Mouse (Mus musculus) testis, adult 2 months (tissue): ENCODE measurements at regions not wholly inside any gene's neighbourhood (a gene's known extent, or its start where the extent isn't known, plus 50 kb on each side); places are given as distances from the start of the nearest gene placed in this dataset.

ENCODE experiments used
- H3K27ac ChIP-seq: fragments of 200-500 bp; 2 replicates; pipeline ENCODE4 v1.5.1; 2012; ENCODE audit warnings: low read depth, low read length; ENCODE audit not compliant: control insufficient read depth, insufficient read depth
- H3K27me3 ChIP-seq: fragments of 200-500 bp; 2 replicates; pipeline ENCODE4 v1.6.1; 2012; ENCODE audit warnings: mild to moderate bottlenecking, low read length, moderate library complexity; ENCODE audit not compliant: control insufficient read depth, insufficient read depth
- H3K36me3 ChIP-seq: fragments of 200-500 bp; 2 replicates; pipeline ENCODE4 v1.6.1; 2012; ENCODE audit warnings: mild to moderate bottlenecking, low read length; ENCODE audit not compliant: control insufficient read depth, insufficient read depth
- H3K4me1 ChIP-seq: fragments of 200-500 bp; 2 replicates; pipeline ENCODE4 v1.6.1; 2012; ENCODE audit warnings: low read length; ENCODE audit not compliant: control insufficient read depth, insufficient read depth
- H3K4me3 ChIP-seq: fragments of 200-500 bp; 2 replicates; pipeline ENCODE4 v1.5.1; 2012; ENCODE audit warnings: low read depth, mild to moderate bottlenecking, low read length, moderate library complexity, mixed read lengths; ENCODE audit not compliant: control insufficient read depth
- CTCF ChIP-seq: fragments of 200-500 bp; IDR thresholded peaks from 2 replicates; pipeline ENCODE4 v1.5.1; 2012; ENCODE audit warnings: low read depth, mild to moderate bottlenecking, inconsistent platforms, low read length, moderate library complexity; ENCODE audit not compliant: control insufficient read depth, insufficient read depth, insufficient replicate concordance
- POLR2A ChIP-seq: fragments of 200-500 bp; IDR thresholded peaks from 2 replicates; pipeline ENCODE4 v1.6.1; 2012; ENCODE audit warnings: low read depth, mild to moderate bottlenecking, inconsistent platforms, low read length, moderate library complexity; ENCODE audit not compliant: control insufficient read depth

DNA sequence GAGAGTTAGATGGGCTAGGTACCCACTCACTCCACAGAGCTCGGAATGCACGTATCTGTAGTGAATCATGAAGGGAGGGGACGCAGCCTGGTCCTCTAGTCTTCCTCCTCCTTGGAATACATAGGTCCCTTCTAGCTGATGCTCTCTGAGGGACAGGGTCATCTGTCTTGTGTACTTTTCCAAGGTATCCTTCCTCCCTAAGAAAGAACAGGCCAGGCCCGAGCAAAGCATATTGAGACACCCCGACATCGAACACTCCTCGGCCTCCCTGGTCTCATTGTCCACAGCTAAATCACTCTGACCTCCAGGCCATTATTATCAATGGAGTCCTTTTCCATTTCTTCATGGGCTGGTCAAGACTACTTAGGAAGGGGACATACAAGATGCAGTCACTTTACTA, 222.5 kb downstream of the Zfp36l1 start:
- no peak overlapping the region for H3K27ac ChIP-seq
- no peaks in the 10 kb centered on the region for H3K4me1 ChIP-seq

DNA sequence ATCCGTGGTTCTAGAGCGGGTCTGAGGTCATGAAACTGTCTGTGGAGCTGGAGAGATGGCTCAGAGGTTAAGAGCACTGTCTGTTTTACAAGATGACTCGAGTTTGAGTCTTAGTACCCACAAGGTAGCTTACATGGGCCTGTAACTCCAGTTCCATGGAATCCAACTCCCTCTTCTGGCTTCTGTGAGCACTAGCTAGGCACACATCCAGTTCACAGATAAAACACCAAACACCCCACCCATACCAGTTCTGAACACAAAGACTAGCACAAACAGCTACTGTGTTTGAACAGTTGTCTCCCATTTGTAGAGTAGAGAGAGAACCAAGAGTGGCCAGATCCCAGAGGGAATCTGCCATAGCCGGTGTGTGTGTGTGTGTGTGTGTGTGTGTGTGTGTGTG, 224.0 kb downstream of the Zfp36l1 start:
- H3K27me3 ChIP-seq, result no peaks in the 10 kb centered on the region
- TF ChIP-seq POLR2A, result no peak
- TF ChIP-seq CTCF, result no peak
- H3K36me3 ChIP-seq, result no peaks in the 10 kb centered on the region
- H3K27ac ChIP-seq, result no peak overlapping the region
- H3K4me3 ChIP-seq, result no peak overlapping the region
- no peaks in the 10 kb centered on the region for H3K4me1 ChIP-seq

More for the DNA sequence above, 222.5 kb downstream of the Zfp36l1 start:
- H3K4me3 ChIP-seq, result no peak overlapping the region
- no peaks in the 10 kb centered on the region for H3K27me3 ChIP-seq
- TF ChIP-seq POLR2A (no peak), CTCF (no peak)
- H3K36me3 ChIP-seq, result no peaks in the 10 kb centered on the region

DNA sequence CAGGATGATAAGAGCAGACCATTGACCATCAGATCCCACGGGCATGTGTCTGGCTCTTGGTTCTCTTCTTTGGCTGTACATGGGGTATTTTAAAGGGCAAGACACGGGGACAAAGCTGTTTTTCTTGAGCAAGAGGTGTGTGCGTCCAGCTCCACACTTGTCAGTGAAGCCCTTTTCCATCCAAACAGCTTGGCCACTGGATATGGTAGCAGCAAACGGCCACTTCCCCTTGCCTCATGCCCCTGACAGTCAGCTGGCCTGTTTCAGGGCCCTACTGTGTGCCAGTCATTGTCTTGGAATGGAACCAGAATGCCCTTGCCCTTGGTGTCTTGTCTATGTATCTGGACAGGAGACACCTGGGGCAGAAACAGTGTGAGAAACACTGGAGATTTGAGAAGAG, 224.7 kb downstream of the Zfp36l1 start:
- Histone ChIP-seq H3K4me1 (no peaks in the 10 kb centered on the region), H3K4me3 (no peak overlapping the region), H3K36me3 (no peaks in the 10 kb centered on the region), H3K27ac (peak overlapping the region; percentile 54), H3K27me3 (no peaks in the 10 kb centered on the region)
- TF ChIP-seq POLR2A (no peak), CTCF (no peak)

DNA sequence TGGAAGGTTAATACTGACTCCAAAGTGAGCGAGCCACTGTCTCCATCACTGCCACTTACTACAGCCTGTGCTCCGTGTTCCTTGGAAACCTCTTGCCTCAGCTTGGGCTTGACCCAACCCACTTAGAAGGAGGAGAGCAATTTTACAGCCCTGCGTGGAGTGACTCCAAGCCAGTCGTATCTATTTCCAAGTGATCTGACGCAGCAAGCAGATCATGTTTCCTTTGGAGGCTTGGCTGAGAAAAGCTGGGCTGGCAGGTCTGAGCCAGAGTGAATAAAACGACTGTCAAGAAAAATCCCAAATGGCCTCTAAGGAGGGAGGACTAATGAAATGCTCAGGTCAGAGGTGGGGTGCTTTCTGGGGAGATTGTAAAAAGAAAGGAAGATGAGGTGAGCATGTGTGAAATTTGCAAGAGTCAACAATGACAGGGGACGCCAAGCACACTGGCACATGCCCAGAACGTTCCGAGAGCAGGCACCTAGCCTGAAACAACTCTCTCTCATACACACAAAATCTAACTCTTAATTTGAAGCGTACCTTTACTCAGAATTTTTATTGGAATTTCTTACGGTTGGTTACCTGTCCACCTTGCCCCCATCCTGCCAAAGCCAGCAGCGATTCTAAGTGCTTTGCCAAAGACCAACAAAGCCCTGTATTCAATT, 225.5 kb downstream of the Zfp36l1 start:
- TF ChIP-seq POLR2A (no peak), CTCF (no peak)
- H3K4me3 ChIP-seq, result no peak overlapping the region
- H3K36me3 ChIP-seq, result no peaks in the 10 kb centered on the region
- no peaks in the 10 kb centered on the region for H3K27me3 ChIP-seq
- H3K27ac ChIP-seq, result peak overlapping the region; percentile 54
- no peaks in the 10 kb centered on the region for H3K4me1 ChIP-seq

DNA sequence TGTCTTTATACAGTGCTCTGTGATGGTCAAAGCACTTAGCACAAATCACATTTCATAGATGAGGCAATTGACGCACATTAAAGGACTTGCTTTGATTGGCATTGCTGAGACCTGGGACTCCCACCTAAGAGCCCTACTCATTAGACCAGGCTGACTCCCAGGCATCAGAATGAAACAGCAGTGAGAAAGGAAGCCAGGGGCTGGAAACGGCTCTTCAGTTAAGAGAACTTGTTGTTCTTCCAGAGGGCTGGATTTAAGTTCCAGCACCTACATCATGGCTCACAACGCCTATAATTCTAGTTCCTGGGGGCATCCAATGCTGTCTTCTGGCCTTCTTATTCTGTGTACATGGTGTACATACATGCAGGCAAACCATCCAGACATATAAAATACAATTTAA, 226.3 kb downstream of the Zfp36l1 start:
- H3K27me3 ChIP-seq, result no peaks in the 10 kb centered on the region
- no peaks in the 10 kb centered on the region for H3K4me1 ChIP-seq
- H3K27ac ChIP-seq, result no peak overlapping the region
- H3K36me3 ChIP-seq, result no peaks in the 10 kb centered on the region
- TF ChIP-seq POLR2A, result no peak
- no peak for TF ChIP-seq CTCF
- no peak overlapping the region for H3K4me3 ChIP-seq

DNA sequence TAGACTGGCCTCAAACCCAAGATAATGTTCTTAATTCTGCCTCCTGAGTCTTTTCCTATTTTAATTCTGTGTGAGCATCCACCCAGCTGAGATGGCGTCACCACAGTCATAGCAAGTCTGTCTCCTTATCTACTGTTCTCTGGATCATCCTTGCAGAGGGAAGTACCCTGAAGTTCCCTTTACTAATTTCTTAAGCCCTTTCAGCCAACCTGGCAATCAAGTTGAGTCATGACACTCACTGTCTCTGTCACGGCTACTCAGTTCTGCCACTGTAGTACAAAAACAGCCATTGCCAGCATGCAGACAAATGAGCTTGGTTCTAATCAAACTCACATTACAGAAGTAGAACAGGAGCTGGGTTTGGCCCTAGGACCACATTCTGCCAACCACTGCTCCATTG, 227.5 kb downstream of the Zfp36l1 start:
- H3K27ac ChIP-seq, result no peak overlapping the region
- no peaks in the 10 kb centered on the region for H3K36me3 ChIP-seq
- no peaks in the 10 kb centered on the region; the same call in 1 of the 2 replicates for H3K4me1 ChIP-seq
- TF ChIP-seq CTCF (no peak), POLR2A (no peak)
- H3K27me3 ChIP-seq, result no peaks in the 10 kb centered on the region
- H3K4me3 ChIP-seq, result no peak overlapping the region

DNA sequence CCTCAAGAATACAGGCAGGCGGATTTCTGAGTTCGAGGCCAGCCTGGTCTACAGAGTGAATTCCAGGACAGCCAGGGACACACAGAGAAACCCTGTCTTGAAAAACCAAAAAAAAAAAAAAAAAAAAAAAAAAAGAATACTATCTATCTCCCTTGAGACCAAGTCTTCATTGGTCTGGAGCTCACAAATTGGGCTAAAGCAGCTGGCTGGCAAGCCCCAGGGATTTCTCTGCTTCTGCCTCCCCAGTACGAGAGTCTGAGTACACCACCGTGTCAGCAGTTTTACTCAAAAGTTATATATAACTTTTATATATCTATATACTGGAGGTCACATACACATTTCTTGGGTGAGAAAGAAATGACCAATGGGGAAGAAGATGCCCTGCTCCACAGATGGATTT, 229.2 kb downstream of the Zfp36l1 start:
- no peak for TF ChIP-seq CTCF
- no peak for TF ChIP-seq POLR2A
- no peaks in the 10 kb centered on the region; the same call in 1 of the 2 replicates for H3K4me1 ChIP-seq

DNA sequence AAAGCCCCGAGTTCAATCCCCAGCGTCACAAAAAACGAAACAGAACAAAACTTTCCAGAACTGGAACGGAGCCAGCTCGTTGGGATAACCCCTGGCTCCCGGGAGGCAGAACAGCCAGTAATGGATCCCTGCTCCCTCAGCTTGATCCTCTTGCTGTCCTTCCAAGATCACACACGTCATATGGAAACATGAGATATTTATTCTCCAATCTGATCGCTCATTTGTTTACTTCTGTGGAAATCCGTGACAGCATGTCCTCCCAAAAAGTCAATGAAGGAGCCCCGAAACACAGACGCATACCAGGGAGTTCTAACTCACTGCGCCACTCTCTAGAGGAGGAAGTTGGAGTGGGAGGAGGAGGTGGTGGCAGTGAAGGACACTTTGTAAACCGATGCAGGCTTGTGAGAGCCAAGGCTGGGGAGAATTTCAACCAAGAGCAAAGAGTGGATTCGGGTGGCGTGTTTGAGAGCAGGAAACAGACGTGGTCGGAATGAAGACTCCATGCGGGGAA, 232.0 kb downstream of the Zfp36l1 start:
- Histone ChIP-seq H3K4me1 (no peaks in the 10 kb centered on the region; the same call in 1 of the 2 replicates), H3K27me3 (no peaks in the 10 kb centered on the region), H3K27ac (peak overlapping the region; percentile 3), H3K4me3 (no peak overlapping the region), H3K36me3 (no peaks in the 10 kb centered on the region)
- TF ChIP-seq POLR2A, result no peak
- no peak for TF ChIP-seq CTCF

More for the DNA sequence above, 229.2 kb downstream of the Zfp36l1 start:
- Histone ChIP-seq H3K36me3 (no peaks in the 10 kb centered on the region), H3K27me3 (no peaks in the 10 kb centered on the region), H3K27ac (no peak overlapping the region), H3K4me3 (no peak overlapping the region)
